Mouse (Mus musculus): ENCODE data around the gene Gm10318. TPM values are rescaled to one million over a fixed set of nuclear protein-coding genes. Genes with fewer than 3 reads are reported as not detected.

The Gm10318 gene
- total and polyA plus RNA-seq, 2 experiments from 2014 or later = not detected

- H3K27me3 ChIP-seq (ENCODE audit: insufficient read depth, low read length) = no peaks in the 10 kb centered on the region
- H3K4me2 ChIP-seq (ENCODE audit: low read depth, low read length) = no peak within 1 kb of the TSS
- ATAC-seq (no peak), DNase-seq (ENCODE audit: low spot score) (no peak)
- H3K9me3 ChIP-seq (ENCODE audit: low read length) = no peaks in the 10 kb centered on the region
- H3K9ac ChIP-seq (replicated peaks; ENCODE audit: low read length) = no peak within 1 kb of the TSS
- H3K27ac ChIP-seq = no peak within 1 kb of the TSS
- H3K4me1 ChIP-seq (ENCODE audit: insufficient read depth, low read length) = no peaks in the 10 kb centered on the region
- no peak within 1 kb of the TSS for H3K4me3 ChIP-seq (ENCODE audit: low read length)
- TF ChIP-seq CTCF (IDR thresholded peaks at IDR 0.05; ENCODE audit: low read depth) = no peak
- WGBS = 56% methylated on average over 6 of the region's 6 CpGs
- H3K36me3 ChIP-seq (ENCODE audit: insufficient read depth, low read length) = no peaks in the 10 kb centered on the region
Measured at GRCm38 (mm10) chr10:77826951-77827350, 25.7 kb upstream of the Gm10318 start, which contains the start of gene Krtap10-4. Krtap10-4 (minus strand) TSS chr10:77827095.

DNA sequence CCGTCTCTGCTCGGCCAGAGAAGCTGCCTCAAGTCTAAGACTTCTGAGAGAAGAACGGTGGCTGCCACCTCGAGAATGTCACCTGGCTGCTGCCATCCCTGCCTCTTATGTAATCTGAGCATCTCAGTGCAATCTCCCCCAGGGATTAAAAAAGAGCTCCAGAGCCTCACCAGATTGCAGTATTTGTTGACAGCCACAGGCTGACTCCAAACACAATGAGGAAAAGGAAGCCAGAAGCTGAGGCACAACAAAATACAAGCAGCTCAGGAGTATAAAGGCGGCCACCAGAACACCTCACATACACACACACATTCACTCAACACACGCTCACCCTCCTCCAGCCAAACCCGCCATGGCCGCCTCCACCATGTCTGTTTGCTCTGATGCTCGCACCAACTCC lies 17.0 kb upstream of the Gm10318 start, which contains the start of gene Krtap10-10:
TSS of gene Krtap10-10 (plus strand) at position 301 of the 400 bp plus-strand sequence.
- Histone ChIP-seq H3K27ac (no peak within 1 kb of the TSS), H3K9ac (replicated peaks; ENCODE audit: low read length) (no peak within 1 kb of the TSS), H3K9me3 (ENCODE audit: low read length) (no peaks in the 10 kb centered on the region), H3K27me3 (ENCODE audit: insufficient read depth, low read length) (no peaks in the 10 kb centered on the region), H3K4me3 (ENCODE audit: low read length) (no peak within 1 kb of the TSS), H3K36me3 (ENCODE audit: insufficient read depth, low read length) (no peaks in the 10 kb centered on the region), H3K4me1 (ENCODE audit: insufficient read depth, low read length) (no peaks in the 10 kb centered on the region), H3K4me2 (ENCODE audit: low read depth, low read length) (no peak within 1 kb of the TSS)
- ATAC-seq (no peak), DNase-seq (ENCODE audit: low spot score) (no peak)
- 57% methylated on average over 9 of the region's 9 CpGs for WGBS
- no peak for TF ChIP-seq CTCF (IDR thresholded peaks at IDR 0.05; ENCODE audit: low read depth)

- no peak for TF ChIP-seq CTCF (IDR thresholded peaks at IDR 0.05; ENCODE audit: low read depth)
- no peak overlapping the region for H3K4me2 ChIP-seq (ENCODE audit: low read depth, low read length)
- WGBS = 83% methylated on average over 6 of the region's 6 CpGs
- no peak overlapping the region for H3K27ac ChIP-seq
- no peaks in the 10 kb centered on the region for H3K36me3 ChIP-seq (ENCODE audit: insufficient read depth, low read length)
- no peaks in the 10 kb centered on the region for H3K4me1 ChIP-seq (ENCODE audit: insufficient read depth, low read length)
- ATAC-seq (no peak), DNase-seq (ENCODE audit: low spot score) (no peak)
- no peaks in the 10 kb centered on the region for H3K27me3 ChIP-seq (ENCODE audit: insufficient read depth, low read length)
- no peak overlapping the region for H3K4me3 ChIP-seq (ENCODE audit: low read length)
- no peak overlapping the region for H3K9ac ChIP-seq (replicated peaks; ENCODE audit: low read length)
- H3K9me3 ChIP-seq (ENCODE audit: low read length) = peaks cover 3% of the 10 kb centered on the region; the same call in 1 of the 2 replicates
Measured at GRCm38 (mm10) chr10:77839006-77839405, 13.7 kb upstream of the Gm10318 start.

GRCm38 (mm10) chr10:77846503-77846902 lies 6.2 kb upstream of the Gm10318 start, which contains the start of gene Gm36176:
Gm36176 (plus strand) TSS chr10:77846803.
- Histone ChIP-seq H3K4me1 (ENCODE audit: insufficient read depth, low read length) (no peaks in the 10 kb centered on the region), H3K4me3 (ENCODE audit: low read length) (no peak within 1 kb of the TSS), H3K9ac (replicated peaks; ENCODE audit: low read length) (no peak within 1 kb of the TSS), H3K27me3 (ENCODE audit: insufficient read depth, low read length) (no peaks in the 10 kb centered on the region), H3K4me2 (ENCODE audit: low read depth, low read length) (no peak within 1 kb of the TSS), H3K27ac (no peak within 1 kb of the TSS), H3K9me3 (ENCODE audit: low read length) (peaks cover 9% of the 10 kb centered on the region; the same call in 1 of the 2 replicates), H3K36me3 (ENCODE audit: insufficient read depth, low read length) (no peaks in the 10 kb centered on the region)
- 67% methylated on average over 2 of the region's 3 CpGs for WGBS
- no peak for TF ChIP-seq CTCF (IDR thresholded peaks at IDR 0.05; ENCODE audit: low read depth)
- no peak for ATAC-seq
- DNase-seq (ENCODE audit: low spot score) = no peak

DNA sequence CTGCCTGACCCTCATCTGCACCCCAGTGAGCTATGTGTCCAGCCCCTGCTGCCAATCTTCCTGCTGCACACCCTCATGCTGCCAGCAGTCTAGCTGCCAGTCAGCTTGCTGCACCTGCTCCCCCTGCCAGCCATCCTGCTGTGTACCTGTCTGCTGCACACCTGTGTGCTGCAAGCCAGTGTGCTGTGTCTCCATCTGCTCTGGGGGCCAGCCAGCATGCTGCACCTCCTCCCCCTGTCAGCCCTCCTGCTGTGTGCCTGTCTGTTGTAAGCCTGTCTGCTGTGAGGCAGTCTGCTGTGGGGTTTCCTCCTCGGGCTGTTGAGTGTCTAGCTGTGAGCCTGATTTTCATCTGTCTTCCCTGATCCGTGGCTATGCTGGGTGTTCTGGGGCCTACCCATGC lies 5.7 kb upstream of the Gm10318 start:
- no peaks in the 10 kb centered on the region for H3K4me1 ChIP-seq (ENCODE audit: insufficient read depth, low read length)
- H3K4me3 ChIP-seq (ENCODE audit: low read length) = no peak overlapping the region
- H3K36me3 ChIP-seq (ENCODE audit: insufficient read depth, low read length) = no peaks in the 10 kb centered on the region
- no peak overlapping the region for H3K27ac ChIP-seq
- no peaks in the 10 kb centered on the region for H3K27me3 ChIP-seq (ENCODE audit: insufficient read depth, low read length)
- peaks cover 9% of the 10 kb centered on the region; the same call in 1 of the 2 replicates for H3K9me3 ChIP-seq (ENCODE audit: low read length)
- WGBS = 15% methylated on average over 2 of the region's 2 CpGs
- TF ChIP-seq CTCF (IDR thresholded peaks at IDR 0.05; ENCODE audit: low read depth) = no peak
- no peak overlapping the region for H3K9ac ChIP-seq (replicated peaks; ENCODE audit: low read length)
- ATAC-seq (no peak), DNase-seq (ENCODE audit: low spot score) (no peak)
- no peak overlapping the region for H3K4me2 ChIP-seq (ENCODE audit: low read depth, low read length)

DNA sequence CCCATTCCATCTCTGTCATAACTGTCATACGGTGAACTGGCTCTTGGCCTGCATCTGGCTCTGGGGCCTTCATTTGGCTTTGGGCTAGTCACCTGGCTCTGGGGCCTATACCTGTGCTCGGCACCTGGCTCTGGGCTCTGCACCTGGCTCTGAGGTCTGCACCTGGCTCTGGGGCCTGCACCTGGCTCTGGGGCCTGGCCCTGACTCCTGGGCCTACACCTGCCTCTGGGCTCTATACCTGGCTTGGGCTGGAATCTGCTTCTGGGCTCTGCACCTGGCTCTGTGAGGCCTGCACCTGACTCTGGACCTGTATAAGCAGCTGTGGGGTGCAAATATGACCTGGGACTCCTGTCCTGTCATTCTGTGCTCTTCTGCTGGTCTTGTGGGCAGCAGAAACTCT lies 5.1 kb upstream of the Gm10318 start:
- DNase-seq (ENCODE audit: low spot score) = no peak
- no peak for ATAC-seq
- no peak for TF ChIP-seq CTCF (IDR thresholded peaks at IDR 0.05; ENCODE audit: low read depth)
- Histone ChIP-seq H3K4me1 (ENCODE audit: insufficient read depth, low read length) (no peaks in the 10 kb centered on the region), H3K27me3 (ENCODE audit: insufficient read depth, low read length) (no peaks in the 10 kb centered on the region), H3K27ac (no peak overlapping the region), H3K4me2 (ENCODE audit: low read depth, low read length) (no peak overlapping the region), H3K9me3 (ENCODE audit: low read length) (peaks cover 9% of the 10 kb centered on the region; the same call in 1 of the 2 replicates), H3K9ac (replicated peaks; ENCODE audit: low read length) (no peak overlapping the region), H3K4me3 (ENCODE audit: low read length) (no peak overlapping the region), H3K36me3 (ENCODE audit: insufficient read depth, low read length) (no peaks in the 10 kb centered on the region)
- WGBS = 88% methylated on average over 2 of the region's 2 CpGs

DNA sequence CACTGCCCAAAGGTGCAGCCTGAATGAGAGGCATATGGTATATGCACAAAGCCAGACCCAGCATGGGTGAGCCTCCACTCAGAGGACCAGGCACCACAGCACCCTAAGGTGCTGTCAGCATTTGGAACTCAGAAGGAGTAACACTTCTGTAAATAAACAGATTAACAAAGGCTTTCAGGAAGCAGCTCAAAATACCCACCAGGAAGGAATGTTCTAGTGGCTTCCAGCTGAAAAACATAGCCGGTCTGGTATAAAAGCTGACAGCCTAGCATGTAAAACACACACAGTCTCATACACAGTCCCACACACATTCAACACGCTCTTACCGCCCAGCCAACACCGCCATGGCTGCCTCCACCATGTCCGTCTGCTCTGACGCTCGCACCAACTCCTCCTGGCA lies 9.0 kb downstream of the Gm10318 start, which contains the start of gene Gm3285:
TSS of gene Gm3285 (plus strand) at position 301 of the 400 bp plus-strand sequence.
- no peak within 1 kb of the TSS for H3K4me3 ChIP-seq (ENCODE audit: low read length)
- WGBS = 38% methylated on average over 7 of the region's 7 CpGs
- H3K27me3 ChIP-seq (ENCODE audit: insufficient read depth, low read length) = no peaks in the 10 kb centered on the region
- H3K36me3 ChIP-seq (ENCODE audit: insufficient read depth, low read length) = no peaks in the 10 kb centered on the region
- ATAC-seq (no peak), DNase-seq (ENCODE audit: low spot score) (no peak)
- no peak within 1 kb of the TSS for H3K27ac ChIP-seq
- H3K4me2 ChIP-seq (ENCODE audit: low read depth, low read length) = no peak within 1 kb of the TSS
- no peaks in the 10 kb centered on the region for H3K9me3 ChIP-seq (ENCODE audit: low read length)
- H3K4me1 ChIP-seq (ENCODE audit: insufficient read depth, low read length) = no peaks in the 10 kb centered on the region
- TF ChIP-seq CTCF (IDR thresholded peaks at IDR 0.05; ENCODE audit: low read depth) = no peak
- no peak within 1 kb of the TSS for H3K9ac ChIP-seq (replicated peaks; ENCODE audit: low read length)

Data from hindbrain, postnatal 0 days (tissue).